21 mouse cellular contexts compared by ENCODE assay signal in the genomic region with DNA sequence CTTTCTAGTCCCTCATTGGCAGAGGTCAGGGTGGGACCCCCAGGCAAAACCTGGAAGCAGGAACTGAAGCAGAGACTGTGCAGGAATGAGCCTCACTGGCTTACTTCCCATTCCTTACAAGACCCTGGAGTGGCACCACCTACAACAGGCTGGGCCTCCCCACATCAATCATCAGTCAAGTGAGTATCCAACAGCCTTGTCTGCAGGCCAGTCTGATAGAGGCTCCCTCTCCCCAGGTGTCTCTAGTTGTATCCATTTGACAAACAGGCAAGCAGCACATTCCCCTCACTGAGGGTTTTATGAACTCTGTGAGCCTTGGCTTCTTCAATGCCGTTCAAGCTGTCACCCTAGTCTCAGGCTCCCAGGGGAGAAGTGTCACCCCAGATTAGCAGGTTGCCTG. TPM values are rescaled to one million over a fixed set of nuclear protein-coding genes. Genes with fewer than 3 reads are reported as not detected.
A peak's percentile ranks its signal among the peaks of the same experiment; 100 is the strongest.
DNase-seq lines count a peak whose midpoint lies in the region; ATAC-seq lines count a peak whose summit lies in the region.
"Had no signal": no experiment of that assay in that cellular context is flagged by ENCODE, and none has a peak within 500 bp of the region (broad histone marks: within the 10 kb centered on the region; RNA-seq: fewer than 3 reads in every experiment).

No protein-coding gene starts in this region.

- no peak overlapping the region for H3K4me2 ChIP-seq in midbrain, embryonic 11.5 days

- intact Hi-C loops in heart, postnatal 14 days (cut with DNase I), result no loop called here

- no peaks in the 10 kb centered on the region for H3K4me1 ChIP-seq in midbrain, embryonic 11.5 days (ENCODE audit: control insufficient read depth, insufficient read depth, low read length)
- no peaks in the 10 kb centered on the region for H3K4me1 ChIP-seq in midbrain, embryonic 10.5 days

- DNase-seq in heart, adult 11 months, result peak; percentile 68
- no peak for DNase-seq in heart, postnatal 14 days
- DNase-seq in midbrain, embryonic 11.5 days (ENCODE audit: low spot score, missing footprints), result peak; percentile 73
- no peak for DNase-seq in midbrain, embryonic 10.5 days (ENCODE audit: low spot score)
- DNase-seq: adrenal gland, adult 2 months; adrenal gland, adult 8-10 months; adrenal gland, postnatal 10 days; adrenal gland, postnatal 14 days; adrenal gland, postnatal 25 days; adrenal gland, postnatal 36 days; B cell, adult 2 months; cerebellum, adult 11 months; cerebellum, adult 11-12 months; cerebellum, adult 18-20 months had no signal

- no peak overlapping the region for H3K9ac ChIP-seq in midbrain, embryonic 11.5 days (ENCODE audit: low read length)

- no peaks in the 10 kb centered on the region for H3K27me3 ChIP-seq in midbrain, embryonic 11.5 days (ENCODE audit: control insufficient read depth, insufficient read depth, low read length)
- H3K27me3 ChIP-seq in midbrain, embryonic 10.5 days (ENCODE audit: low read depth, poor library complexity, severe bottlenecking), result no peaks in the 10 kb centered on the region
- H3K27me3 ChIP-seq: CH12.LX, Patski had no signal

- no peak for ATAC-seq in midbrain, embryonic 11.5 days (ENCODE audit: low FRiP score)
- ATAC-seq: activated CD4-positive, CD25-positive, alpha-beta regulatory T cell, adult 4 months; CD4-positive, CD25-positive, alpha-beta regulatory T cell, adult 4 months; Patski had no signal

- no peak overlapping the region for H3K4me3 ChIP-seq in midbrain, embryonic 11.5 days (ENCODE audit: low read depth, low read length)
- H3K4me3 ChIP-seq in midbrain, embryonic 10.5 days, result no peak overlapping the region

- no peaks in the 10 kb centered on the region for H3K9me3 ChIP-seq in midbrain, embryonic 11.5 days (ENCODE audit: control insufficient read depth, low read length)
- peaks cover 5% of the 10 kb centered on the region for H3K9me3 ChIP-seq in midbrain, embryonic 10.5 days (replicated peaks)

- H3K36me3 ChIP-seq in midbrain, embryonic 11.5 days (ENCODE audit: control insufficient read depth, insufficient read depth, low read length), result no peaks in the 10 kb centered on the region
- H3K36me3 ChIP-seq in midbrain, embryonic 10.5 days, result no peaks in the 10 kb centered on the region
- H3K36me3 ChIP-seq: G1E had no signal

- no peak overlapping the region for H3K27ac ChIP-seq in midbrain, embryonic 11.5 days (ENCODE audit: low read depth, low read length)
- no peak overlapping the region for H3K27ac ChIP-seq in midbrain, embryonic 10.5 days (replicated peaks)

- WGBS in midbrain, embryonic 11.5 days, result 94% methylated on average over 1 of the region's 1 CpGs
- WGBS in midbrain, embryonic 10.5 days, result 89% methylated on average over 1 of the region's 1 CpGs

RNA-seq across cellular contexts. Expression of a gene that starts 40.8 kb away (rescaled TPM):
- 1 to 10 TPM; 3.8 to 4.3 TPM for total RNA-seq in heart, postnatal 14 days (2021)
- 8.5 and 10.4 TPM in 2 replicates for polyA plus RNA-seq in midbrain, embryonic 11.5 days (2014; fragmentation: Nextera tagmentation; extraction: Ambion mirVana)
- polyA plus RNA-seq in midbrain, embryonic 10.5 days (2016; fragmentation: Nextera tagmentation; extraction: Ambion mirVana), result 7.8 and 8.0 TPM in 2 replicates
- total RNA-seq: MEL had no signal
- polyA plus RNA-seq: C2C12, G1E, Patski had no signal

RNA-seq across cellular contexts. Expression of a gene that starts 59.2 kb away (rescaled TPM):
- 10 to 100 TPM; 46.6 to 48.3 TPM for total RNA-seq in heart, postnatal 14 days (2021)
- 13.0 and 14.1 TPM in 2 replicates for polyA plus RNA-seq in midbrain, embryonic 11.5 days (2014; fragmentation: Nextera tagmentation; extraction: Ambion mirVana)
- 14.8 and 21.9 TPM in 2 replicates for polyA plus RNA-seq in midbrain, embryonic 10.5 days (2016; fragmentation: Nextera tagmentation; extraction: Ambion mirVana)
- total RNA-seq: MEL had no signal
- polyA plus RNA-seq: G1E had no signal

Comparison
In these comparisons a context has a peak if more than half of its experiments do, and no peak if none do; other contexts are left out.
1. DNase-seq: peak in heart, adult 11 months (single experiment) and midbrain, embryonic 11.5 days (single experiment); none in heart, postnatal 14 days (0 of 2) and midbrain, embryonic 10.5 days (single experiment).